Mouse (Mus musculus) liver, embryonic 14.5 days (tissue): ENCODE measurements around the gene Gadl1.

Experiments
- CTCF ChIP-seq: IDR thresholded peaks from 2 replicates; pipeline ENCODE4 v1.5.1; 2016; ENCODE audit warnings: antibody characterized with exemption, low read depth, control low read depth
- EP300 ChIP-seq: IDR thresholded peaks from 2 replicates; pipeline ENCODE4 v1.6.1; 2016; ENCODE audit warnings: antibody characterized with exemption, low read depth

- TF ChIP-seq CTCF = no peak
- TF ChIP-seq EP300 = no peak
Measured at GRCm38 (mm10) chr9:116098724-116099595, 189.7 kb downstream of the Gadl1 start.
